In the genomic region with DNA sequence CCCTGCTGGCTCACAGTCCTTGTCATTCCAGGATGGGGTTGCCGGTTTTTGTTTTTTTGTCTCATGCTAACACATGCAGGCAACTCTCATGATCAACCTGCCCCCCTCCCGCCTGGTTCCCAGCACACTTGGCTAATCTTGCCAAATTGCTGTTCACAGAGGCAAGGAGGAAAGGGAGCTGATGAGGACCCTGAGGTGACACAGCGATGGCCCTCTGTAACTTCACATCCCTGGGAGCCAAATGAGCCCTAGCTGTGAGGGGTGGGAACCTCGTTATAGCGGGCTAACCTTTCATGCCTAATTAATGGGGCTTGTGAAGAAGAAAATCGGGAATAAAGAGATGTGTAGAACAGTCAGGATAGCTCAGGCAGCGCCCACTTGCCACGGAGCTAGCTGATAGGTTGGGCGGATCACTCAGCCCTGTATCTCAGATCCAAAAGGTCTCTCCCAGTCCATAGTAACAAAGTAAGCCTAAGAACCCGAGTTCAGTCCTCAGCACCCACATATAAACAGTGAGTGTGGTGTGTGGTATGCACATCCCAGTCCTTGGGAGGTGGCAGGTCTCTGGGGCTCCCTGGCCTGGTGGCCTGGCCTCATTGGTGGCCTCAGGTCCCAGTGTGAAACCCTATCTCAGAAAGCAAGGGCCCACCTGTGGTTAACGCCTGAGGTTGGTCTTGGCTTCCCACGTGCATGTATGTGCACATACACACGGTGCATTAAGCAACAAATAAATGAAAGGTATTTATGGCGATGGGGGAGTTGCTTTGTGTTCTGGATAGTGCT, we compare ENCODE assay signal across 12 mouse cellular contexts. TPM values are rescaled to one million over a fixed set of nuclear protein-coding genes. Genes with fewer than 3 reads are reported as not detected.
DNase-seq lines count a peak whose midpoint lies in the region; ATAC-seq lines count a peak whose summit lies in the region.
"Had no signal": no experiment of that assay in that cellular context is flagged by ENCODE, and none has a peak within 500 bp of the region (broad histone marks: within the 10 kb centered on the region; RNA-seq: fewer than 3 reads in every experiment).

No protein-coding gene starts in this region.

- H3K27me3 ChIP-seq in heart, embryonic 11.5 days (ENCODE audit: control insufficient read depth, insufficient read depth, low read length) = no peaks in the 10 kb centered on the region
- peaks cover 7% of the 10 kb centered on the region; the same call in 1 of the 2 replicates for H3K27me3 ChIP-seq in midbrain, embryonic 12.5 days
- no peaks in the 10 kb centered on the region for H3K27me3 ChIP-seq in midbrain, embryonic 11.5 days (ENCODE audit: control insufficient read depth, insufficient read depth, low read length)
- no peaks in the 10 kb centered on the region for H3K27me3 ChIP-seq in intestine, embryonic 15.5 days (replicated peaks)

- H3K27ac ChIP-seq in heart, embryonic 11.5 days (ENCODE audit: low read depth, low read length) = no peak overlapping the region
- no peak overlapping the region for H3K27ac ChIP-seq in midbrain, embryonic 12.5 days (replicated peaks)
- H3K27ac ChIP-seq in midbrain, embryonic 11.5 days (ENCODE audit: low read depth, low read length) = no peak overlapping the region
- H3K27ac ChIP-seq in intestine, embryonic 15.5 days = no peak overlapping the region
- H3K27ac ChIP-seq: macrophage had no signal

- H3K9me3 ChIP-seq in heart, embryonic 11.5 days (replicated peaks; ENCODE audit: control insufficient read depth, low read length) = no peaks in the 10 kb centered on the region
- no peaks in the 10 kb centered on the region for H3K9me3 ChIP-seq in midbrain, embryonic 12.5 days
- no peaks in the 10 kb centered on the region for H3K9me3 ChIP-seq in midbrain, embryonic 11.5 days (ENCODE audit: control insufficient read depth, low read length)
- no peaks in the 10 kb centered on the region for H3K9me3 ChIP-seq in intestine, embryonic 15.5 days

- H3K4me1 ChIP-seq in heart, embryonic 11.5 days (ENCODE audit: control insufficient read depth, insufficient read depth, low read length) = peaks cover 49% of the 10 kb centered on the region
- H3K4me1 ChIP-seq in midbrain, embryonic 12.5 days = peaks cover 49% of the 10 kb centered on the region
- H3K4me1 ChIP-seq in midbrain, embryonic 11.5 days (ENCODE audit: control insufficient read depth, insufficient read depth, low read length) = peaks cover 24% of the 10 kb centered on the region
- H3K4me1 ChIP-seq in intestine, embryonic 15.5 days (replicated peaks) = peaks cover 46% of the 10 kb centered on the region

- ATAC-seq in heart, embryonic 11.5 days (replicated peaks; ENCODE audit: insufficient number of reproducible peaks, low FRiP score, low TSS enrichment) = no peak
- 0 out of 2 replicates have a peak, but pooled peaks have one; percentile 27 for ATAC-seq in midbrain, embryonic 12.5 days (ENCODE audit: low FRiP score, low read depth)
- ATAC-seq in midbrain, embryonic 11.5 days (ENCODE audit: low FRiP score) = no peak
- ATAC-seq in intestine, embryonic 15.5 days = peak; percentile 17; the same call in 1 of the 2 replicates

- H3K9ac ChIP-seq in heart, embryonic 11.5 days (ENCODE audit: low read depth, low read length) = no peak overlapping the region
- H3K9ac ChIP-seq in midbrain, embryonic 12.5 days (replicated peaks) = no peak overlapping the region
- H3K9ac ChIP-seq in midbrain, embryonic 11.5 days (ENCODE audit: low read length) = no peak overlapping the region
- H3K9ac ChIP-seq in intestine, embryonic 15.5 days = no peak overlapping the region

- intact Hi-C loops in heart, postnatal 25 days (cut with DNase I) = no loop called here

- no peak for DNase-seq in heart, postnatal 25 days (ENCODE audit: low spot score)
- no peak for DNase-seq in midbrain, embryonic 11.5 days (ENCODE audit: low spot score, missing footprints)
- DNase-seq in embryo, embryonic 11 days = no peak
- no peak for DNase-seq in adrenal gland, postnatal 4 days (ENCODE audit: low spot score in 2 of 2)
- DNase-seq in adrenal gland, adult 8-10 months = no peak
- DNase-seq: cerebellum, postnatal 25 days; layer of hippocampus, adult 9-11 months; liver had no signal

- peak overlapping the region; percentile 49; the same call in 1 of the 2 replicates for H3K4me2 ChIP-seq in heart, embryonic 11.5 days
- H3K4me2 ChIP-seq in midbrain, embryonic 12.5 days (replicated peaks) = 0 out of 2 replicates have a peak overlapping the region, but pooled peaks have one; percentile 7
- no peak overlapping the region for H3K4me2 ChIP-seq in midbrain, embryonic 11.5 days
- no peak overlapping the region for H3K4me2 ChIP-seq in intestine, embryonic 15.5 days (replicated peaks)

- WGBS in heart, embryonic 11.5 days (ENCODE audit: insufficient replicate concordance) = 29% methylated on average over 14 of the region's 14 CpGs
- WGBS in midbrain, embryonic 12.5 days = 16% methylated on average over 14 of the region's 14 CpGs
- WGBS in midbrain, embryonic 11.5 days = 16% methylated on average over 14 of the region's 14 CpGs
- WGBS in intestine, embryonic 15.5 days = 44% methylated on average over 14 of the region's 14 CpGs

- H3K36me3 ChIP-seq in heart, embryonic 11.5 days (ENCODE audit: control insufficient read depth, insufficient read depth, low read length) = no peaks in the 10 kb centered on the region
- H3K36me3 ChIP-seq in midbrain, embryonic 12.5 days = no peaks in the 10 kb centered on the region
- no peaks in the 10 kb centered on the region for H3K36me3 ChIP-seq in midbrain, embryonic 11.5 days (ENCODE audit: control insufficient read depth, insufficient read depth, low read length)
- no peaks in the 10 kb centered on the region for H3K36me3 ChIP-seq in intestine, embryonic 15.5 days

- H3K4me3 ChIP-seq in heart, embryonic 11.5 days (ENCODE audit: low read depth, low read length) = no peak overlapping the region
- no peak overlapping the region for H3K4me3 ChIP-seq in midbrain, embryonic 12.5 days
- no peak overlapping the region for H3K4me3 ChIP-seq in midbrain, embryonic 11.5 days (ENCODE audit: low read depth, low read length)
- H3K4me3 ChIP-seq in intestine, embryonic 15.5 days (replicated peaks) = no peak overlapping the region

RNA-seq across cellular contexts. Expression of a gene that starts 25.6 kb away (rescaled TPM):
- polyA plus RNA-seq in heart, embryonic 11.5 days (2014; fragmentation: Nextera tagmentation; extraction: Ambion mirVana) = 15.3 and 25.2 TPM in 2 replicates
- 10 to 100 TPM; 10.5 to 13.2 TPM for total RNA-seq in heart, postnatal 25 days (2021)
- 19.4 and 21.0 TPM in 2 replicates for polyA plus RNA-seq in midbrain, embryonic 12.5 days (2016; fragmentation: Nextera tagmentation; extraction: Ambion mirVana)
- 17.3 and 18.6 TPM in 2 replicates for polyA plus RNA-seq in midbrain, embryonic 11.5 days (2014; fragmentation: Nextera tagmentation; extraction: Ambion mirVana)
- 16.3 and 17.0 TPM in 2 replicates for polyA plus RNA-seq in intestine, embryonic 15.5 days (2015; fragmentation: Nextera tagmentation; extraction: Ambion mirVana)
- 10 to 100 TPM; 19.2 to 22.6 TPM for total RNA-seq in adrenal gland, postnatal 4 days (2021)
- total RNA-seq in adrenal gland, adult 8-10 months (2022) = 10 to 100 TPM; 19.5 to 29.4 (median 26.4) TPM

Comparison
In these comparisons a context has a peak if more than half of its experiments do, and no peak if none do; other contexts are left out.
1. ATAC-seq: peak in midbrain, embryonic 12.5 days (single experiment) and intestine, embryonic 15.5 days (single experiment); none in heart, embryonic 11.5 days (single experiment) and midbrain, embryonic 11.5 days (single experiment).
2. H3K4me2 ChIP-seq: peak in heart, embryonic 11.5 days (single experiment) and midbrain, embryonic 12.5 days (single experiment); none in midbrain, embryonic 11.5 days (single experiment) and intestine, embryonic 15.5 days (single experiment).